11 mouse cellular contexts compared by ENCODE assay signal in the genomic region with DNA sequence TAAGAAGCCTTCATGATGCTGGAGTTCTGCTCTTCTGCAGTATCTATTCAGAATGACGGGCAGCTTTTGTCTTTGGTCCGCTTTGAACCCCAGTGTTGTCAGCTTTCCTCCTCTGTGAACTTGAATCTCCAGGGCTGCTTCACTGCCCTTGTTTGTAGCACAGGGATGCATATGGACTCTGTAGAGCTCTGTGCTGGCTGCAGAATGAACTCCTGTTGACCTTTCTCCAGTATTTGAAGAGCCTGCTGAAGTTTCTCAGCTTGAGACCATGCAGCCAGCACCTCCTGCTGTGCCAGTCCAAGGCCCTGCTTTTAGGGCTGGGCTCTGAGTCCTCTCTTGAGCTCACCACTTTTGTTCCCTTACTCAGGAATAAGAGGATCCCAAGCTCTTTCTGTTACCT. TPM values are rescaled to one million over a fixed set of nuclear protein-coding genes. Genes with fewer than 3 reads are reported as not detected.
A peak's percentile ranks its signal among the peaks of the same experiment; 100 is the strongest.
DNase-seq lines count a peak whose midpoint lies in the region; ATAC-seq lines count a peak whose summit lies in the region.
"Had no signal": no experiment of that assay in that cellular context is flagged by ENCODE, and none has a peak within 500 bp of the region (broad histone marks: within the 10 kb centered on the region; RNA-seq: fewer than 3 reads in every experiment).

No protein-coding gene starts in this region.

- ATAC-seq in kidney, embryonic 15.5 days (replicated peaks; ENCODE audit: low FRiP score) = no peak
- ATAC-seq in hindbrain, embryonic 15.5 days (ENCODE audit: low FRiP score, low read depth) = no peak
- ATAC-seq in midbrain, embryonic 15.5 days (replicated peaks) = no peak

- H3K27me3 ChIP-seq in kidney, embryonic 15.5 days = no peaks in the 10 kb centered on the region
- H3K27me3 ChIP-seq in hindbrain, embryonic 15.5 days = no peaks in the 10 kb centered on the region
- H3K27me3 ChIP-seq in midbrain, embryonic 15.5 days (replicated peaks) = no peaks in the 10 kb centered on the region

- 24% methylated on average over 2 of the region's 2 CpGs for WGBS in kidney, embryonic 15.5 days
- 10% methylated on average over 2 of the region's 2 CpGs for WGBS in hindbrain, embryonic 15.5 days
- 7% methylated on average over 2 of the region's 2 CpGs for WGBS in midbrain, embryonic 15.5 days

- peak overlapping the region; percentile 82 for H3K4me2 ChIP-seq in kidney, embryonic 15.5 days
- H3K4me2 ChIP-seq in hindbrain, embryonic 15.5 days = peak overlapping the region; percentile 2; the same call in 1 of the 2 replicates
- H3K4me2 ChIP-seq in midbrain, embryonic 15.5 days = peak overlapping the region; percentile 10; the same call in 1 of the 2 replicates

- H3K36me3 ChIP-seq in kidney, embryonic 15.5 days = no peaks in the 10 kb centered on the region
- H3K36me3 ChIP-seq in hindbrain, embryonic 15.5 days = no peaks in the 10 kb centered on the region
- H3K36me3 ChIP-seq in midbrain, embryonic 15.5 days (replicated peaks) = no peaks in the 10 kb centered on the region

- no peaks in the 10 kb centered on the region for H3K9me3 ChIP-seq in kidney, embryonic 15.5 days (replicated peaks)
- no peaks in the 10 kb centered on the region for H3K9me3 ChIP-seq in hindbrain, embryonic 15.5 days
- no peaks in the 10 kb centered on the region for H3K9me3 ChIP-seq in midbrain, embryonic 15.5 days

- DNase-seq in kidney, postnatal 14 days = no peak
- DNase-seq in adrenal gland, postnatal 14 days = no peak
- DNase-seq in T-cell, adult 2 months (ENCODE audit: low spot score) = no peak
- DNase-seq in urinary bladder, adult 18-20 months (ENCODE audit: low spot score in 2 of 2) = no peak
- DNase-seq: kidney, postnatal 36 days; thymus, postnatal 25 days had no signal

- no peak overlapping the region for H3K9ac ChIP-seq in kidney, embryonic 15.5 days
- no peak overlapping the region for H3K9ac ChIP-seq in hindbrain, embryonic 15.5 days
- no peak overlapping the region for H3K9ac ChIP-seq in midbrain, embryonic 15.5 days

- H3K4me1 ChIP-seq in kidney, embryonic 15.5 days = peaks cover 74% of the 10 kb centered on the region
- H3K4me1 ChIP-seq in brown adipose tissue, adult 24 weeks (ENCODE audit: control insufficient read depth, insufficient read depth, insufficient read length, low read length) = peaks cover 41% of the 10 kb centered on the region
- H3K4me1 ChIP-seq in hindbrain, embryonic 15.5 days (replicated peaks) = peaks cover 59% of the 10 kb centered on the region
- peaks cover 44% of the 10 kb centered on the region for H3K4me1 ChIP-seq in midbrain, embryonic 15.5 days

- H3K4me3 ChIP-seq in kidney, embryonic 15.5 days (replicated peaks) = peak overlapping the region; percentile 87; the same call in 1 of the 2 replicates
- no peak overlapping the region for H3K4me3 ChIP-seq in brown adipose tissue, adult 24 weeks (ENCODE audit: insufficient read depth, low read depth, low read length)
- no peak overlapping the region for H3K4me3 ChIP-seq in hindbrain, embryonic 15.5 days
- no peak overlapping the region for H3K4me3 ChIP-seq in midbrain, embryonic 15.5 days

- H3K27ac ChIP-seq in kidney, embryonic 15.5 days = peak overlapping the region; percentile 75
- H3K27ac ChIP-seq in brown adipose tissue, adult 24 weeks (replicated peaks; ENCODE audit: low read depth, low read length) = peak overlapping the region; percentile 52
- peak overlapping the region; percentile 24; the same call in 1 of the 2 replicates for H3K27ac ChIP-seq in hindbrain, embryonic 15.5 days (replicated peaks)
- no peak overlapping the region for H3K27ac ChIP-seq in midbrain, embryonic 15.5 days

RNA-seq across cellular contexts. Expression of a gene that starts 47.5 kb away (rescaled TPM):
- 0.08 TPM in 1 of 2 replicates, not detected in the other for polyA plus RNA-seq in kidney, embryonic 15.5 days (2015; fragmentation: Nextera tagmentation; extraction: Ambion mirVana)
- not detected in 2 replicates for polyA plus RNA-seq in brown adipose tissue, adult 24 weeks (2012; ENCODE audit: insufficient read depth, insufficient read length, missing spikeins)
- 0.12 TPM in 1 of 2 replicates, not detected in the other for polyA plus RNA-seq in hindbrain, embryonic 15.5 days (2015; fragmentation: Nextera tagmentation; extraction: Ambion mirVana)
- polyA plus RNA-seq in midbrain, embryonic 15.5 days (2015; fragmentation: Nextera tagmentation; extraction: Ambion mirVana) = 0.05 and 0.09 TPM in 2 replicates
- total RNA-seq in adrenal gland, postnatal 14 days (2021) = 0.19 TPM in 1 of 2 replicates, not detected in the other
- polyA plus RNA-seq: neural tube, embryonic 14.5 days had no signal

Comparison
In these comparisons a context has a peak if more than half of its experiments do, and no peak if none do; other contexts are left out.
1. H3K4me2 ChIP-seq: peak in every context shown above with its lines; median percentile 82 in kidney, embryonic 15.5 days; 10 in midbrain, embryonic 15.5 days; 2 in hindbrain, embryonic 15.5 days.